Mouse (Mus musculus): ENCODE results near the gene Cacng2. TPM values are rescaled to one million over a fixed set of nuclear protein-coding genes. Genes with fewer than 3 reads are reported as not detected.
"Not testable (repeated sequence)": the region's sequence is repeated elsewhere in the genome, so short reads cannot be mapped to it uniquely, and the experiment has no call there.

The Cacng2 gene
- polyA plus RNA-seq, 1 experiment from 2014 or later, result not detected

DNA sequence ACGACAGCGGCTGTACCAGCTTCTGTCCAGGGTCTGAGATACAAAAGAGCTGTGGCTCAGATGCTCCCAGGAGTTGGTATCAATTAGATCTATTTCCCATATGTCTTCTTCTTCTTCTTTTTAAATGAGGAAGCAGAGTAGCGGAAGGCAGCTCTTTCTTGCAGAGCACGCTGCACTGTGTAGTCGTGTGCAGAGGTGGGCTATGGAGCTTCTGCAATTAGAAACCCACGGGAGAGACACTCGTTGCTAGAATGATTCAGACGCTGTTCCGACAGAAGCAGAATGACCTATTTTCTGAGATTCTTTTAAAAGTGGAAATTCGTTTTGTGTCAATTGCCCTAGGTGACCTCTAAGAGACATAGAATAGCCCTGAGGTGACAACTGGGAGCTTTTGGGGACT lies 69.1 kb downstream of the Cacng2 start:
- DNase-seq (ENCODE audit: low read depth, low spot score), result no peak
- peaks cover 52% of the 10 kb centered on the region for H3K27me3 ChIP-seq
- no peak for TF ChIP-seq CTCF (IDR thresholded peaks at IDR 0.05)
- ChIA-PET CTCF (interaction anchor here (0.6 kb wide), 1 partner anchor 136 kb away, joined by 3 read pairs; no protein-coding TSS in a partner anchor), POLR2A (no interaction called here)
- in situ Hi-C loops (cut with MboI; ENCODE audit: low pct_unique_long_range_greater_than_20kb), result no loop called here
- ATAC-seq, result no peak

DNA sequence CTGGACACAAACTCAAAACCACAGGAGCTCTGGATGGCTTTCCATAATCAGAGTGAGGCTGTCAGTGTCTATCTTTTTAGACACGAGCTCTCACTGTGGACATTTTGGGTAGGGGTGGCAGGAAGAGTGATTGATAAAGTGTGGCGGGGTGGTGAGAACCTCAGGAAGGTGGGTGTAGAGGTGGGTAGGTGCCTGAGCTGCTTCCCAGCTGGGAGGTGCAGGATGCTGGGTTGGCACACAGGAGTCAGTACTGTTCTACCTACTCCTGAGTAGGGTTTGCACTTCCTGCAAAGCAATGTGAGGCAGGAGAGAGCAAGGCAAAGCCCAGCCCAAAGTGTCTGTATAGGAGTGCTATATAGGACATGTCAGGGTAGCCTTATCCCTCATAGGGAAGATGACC lies 69.9 kb downstream of the Cacng2 start:
- in situ Hi-C loops (cut with MboI; ENCODE audit: low pct_unique_long_range_greater_than_20kb), result no loop called here
- H3K27me3 ChIP-seq, result peaks cover 58% of the 10 kb centered on the region
- TF ChIP-seq CTCF (IDR thresholded peaks at IDR 0.05), result no peak
- no peak for DNase-seq (ENCODE audit: low read depth, low spot score)
- ChIA-PET POLR2A (no interaction called here), CTCF (no interaction called here)
- ATAC-seq, result no peak

DNA sequence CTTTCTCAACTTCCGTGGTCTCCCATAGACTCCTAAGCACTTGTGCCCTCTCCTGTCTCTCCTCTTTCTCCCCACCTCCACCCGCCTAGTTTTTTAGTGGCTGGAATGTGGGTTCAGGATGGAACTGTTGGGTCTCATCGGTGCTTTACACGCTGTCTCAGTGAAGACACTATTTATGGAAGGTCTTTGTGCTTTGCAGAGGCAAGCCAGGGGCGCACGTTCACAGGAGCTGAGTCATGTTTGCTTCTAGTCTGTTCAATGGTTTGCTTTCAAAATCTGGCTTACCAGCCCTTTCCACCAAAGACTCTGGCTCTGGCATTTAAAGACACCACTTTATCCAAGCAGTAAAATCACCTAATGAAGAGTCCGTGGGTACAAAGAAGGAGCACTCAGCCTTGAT lies 74.0 kb downstream of the Cacng2 start:
- peaks cover 57% of the 10 kb centered on the region for H3K27me3 ChIP-seq
- DNase-seq (ENCODE audit: low read depth, low spot score) (no peak), ATAC-seq (no peak)
- ChIA-PET CTCF (no interaction called here), POLR2A (no interaction called here)
- in situ Hi-C loops (cut with MboI; ENCODE audit: low pct_unique_long_range_greater_than_20kb), result no loop called here
- TF ChIP-seq CTCF (IDR thresholded peaks at IDR 0.05), result no peak

DNA sequence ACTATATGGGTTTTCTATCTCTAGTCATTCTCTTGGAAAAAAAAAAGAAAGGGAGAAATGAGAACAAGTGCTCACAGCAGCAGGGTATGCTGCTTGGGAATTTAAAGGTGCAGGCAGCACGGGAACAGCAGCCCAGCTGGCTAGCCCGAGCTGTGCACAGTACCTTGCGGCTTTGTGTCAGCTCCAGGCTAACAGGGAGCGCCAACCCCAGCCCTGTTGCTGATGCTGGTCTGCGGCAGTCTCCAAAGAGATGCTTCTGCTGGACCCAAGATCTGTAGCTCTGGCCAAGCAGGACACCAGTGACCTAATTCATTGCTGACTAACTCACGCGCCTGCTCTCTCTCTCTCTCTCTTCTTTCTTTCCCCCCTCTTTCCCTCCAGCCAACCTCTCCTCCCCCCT lies 74.5 kb downstream of the Cacng2 start:
- DNase-seq (ENCODE audit: low read depth, low spot score) (no peak), ATAC-seq (no peak)
- in situ Hi-C loops (cut with MboI; ENCODE audit: low pct_unique_long_range_greater_than_20kb), result no loop called here
- H3K27me3 ChIP-seq, result peaks cover 52% of the 10 kb centered on the region
- CTCF ChIA-PET, result no interaction called here
- POLR2A ChIA-PET, result no interaction called here
- no peak for TF ChIP-seq CTCF (IDR thresholded peaks at IDR 0.05)

DNA sequence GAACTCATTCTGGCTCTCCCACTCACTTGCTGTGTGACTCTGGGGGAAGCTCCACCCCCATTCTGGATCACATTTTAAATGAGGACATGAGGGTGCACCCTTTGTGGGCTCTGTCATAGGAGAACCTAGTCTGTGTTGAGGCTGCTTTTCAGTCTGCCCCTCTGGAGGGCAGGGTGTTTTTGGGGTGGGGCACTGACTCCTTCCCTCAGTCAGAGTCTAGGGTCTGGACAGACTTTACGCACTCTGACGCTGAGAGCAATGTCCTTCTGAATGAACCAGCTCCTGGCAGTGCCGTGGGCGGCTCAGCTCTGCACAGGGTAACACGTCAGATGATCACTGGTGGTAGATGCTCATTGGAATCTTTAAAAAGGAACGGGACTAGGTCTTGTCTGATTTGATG lies 75.0 kb downstream of the Cacng2 start:
- in situ Hi-C loops (cut with MboI; ENCODE audit: low pct_unique_long_range_greater_than_20kb), result no loop called here
- DNase-seq (ENCODE audit: low read depth, low spot score) (no peak), ATAC-seq (no peak)
- CTCF ChIA-PET, result no interaction called here
- POLR2A ChIA-PET, result no interaction called here
- H3K27me3 ChIP-seq, result peaks cover 47% of the 10 kb centered on the region
- TF ChIP-seq CTCF (IDR thresholded peaks at IDR 0.05), result no peak

DNA sequence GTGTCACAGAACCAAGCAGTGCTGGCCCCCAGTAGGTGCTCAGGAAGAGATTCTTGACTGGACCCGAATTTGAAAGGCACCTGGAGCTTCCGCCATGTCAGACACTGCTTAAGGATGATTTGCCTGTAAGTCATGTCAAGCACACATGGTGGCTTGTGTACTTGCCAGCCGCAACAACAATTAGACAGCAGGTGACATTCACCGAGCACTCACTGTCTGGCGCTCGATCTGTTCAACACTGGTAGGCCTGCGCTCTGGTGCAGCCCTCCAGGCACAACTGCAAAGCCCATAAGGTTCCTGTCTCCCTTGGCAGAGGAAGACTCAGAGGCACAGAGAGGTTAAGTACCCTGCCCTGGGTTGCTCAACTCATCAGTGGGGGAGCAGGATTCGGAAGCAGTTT lies 77.1 kb downstream of the Cacng2 start:
- ATAC-seq (no peak), DNase-seq (ENCODE audit: low read depth, low spot score) (no peak)
- TF ChIP-seq CTCF (IDR thresholded peaks at IDR 0.05), result no peak
- ChIA-PET POLR2A (no interaction called here), CTCF (no interaction called here)
- peaks cover 37% of the 10 kb centered on the region for H3K27me3 ChIP-seq
- in situ Hi-C loops (cut with MboI; ENCODE audit: low pct_unique_long_range_greater_than_20kb), result no loop called here

DNA sequence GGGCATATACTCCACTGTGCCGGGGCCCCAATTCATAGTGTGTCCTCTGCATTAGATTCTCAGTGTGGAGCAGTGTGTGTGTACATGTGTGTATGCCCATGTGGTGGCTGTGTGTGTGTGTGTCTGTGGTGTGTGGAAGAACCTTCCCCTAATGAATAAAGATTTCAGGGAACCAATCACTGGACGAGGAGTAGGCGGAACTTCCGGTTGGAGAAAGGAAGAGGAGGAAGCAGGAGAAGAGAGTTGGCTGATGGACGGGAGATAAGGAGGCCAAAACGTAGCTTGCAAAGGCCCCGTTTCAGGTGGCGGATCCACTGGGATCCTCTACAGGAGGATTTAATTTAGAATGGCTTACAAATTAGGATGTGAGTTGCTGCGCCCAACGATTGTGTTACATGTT lies 82.2 kb downstream of the Cacng2 start:
- POLR2A ChIA-PET, result no interaction called here
- DNase-seq (ENCODE audit: low read depth, low spot score) (no peak), ATAC-seq (no peak)
- TF ChIP-seq CTCF (IDR thresholded peaks at IDR 0.05), result no peak
- in situ Hi-C loops (cut with MboI; ENCODE audit: low pct_unique_long_range_greater_than_20kb), result no loop called here
- H3K27me3 ChIP-seq, result peaks cover 26% of the 10 kb centered on the region
- CTCF ChIA-PET, result no interaction called here

DNA sequence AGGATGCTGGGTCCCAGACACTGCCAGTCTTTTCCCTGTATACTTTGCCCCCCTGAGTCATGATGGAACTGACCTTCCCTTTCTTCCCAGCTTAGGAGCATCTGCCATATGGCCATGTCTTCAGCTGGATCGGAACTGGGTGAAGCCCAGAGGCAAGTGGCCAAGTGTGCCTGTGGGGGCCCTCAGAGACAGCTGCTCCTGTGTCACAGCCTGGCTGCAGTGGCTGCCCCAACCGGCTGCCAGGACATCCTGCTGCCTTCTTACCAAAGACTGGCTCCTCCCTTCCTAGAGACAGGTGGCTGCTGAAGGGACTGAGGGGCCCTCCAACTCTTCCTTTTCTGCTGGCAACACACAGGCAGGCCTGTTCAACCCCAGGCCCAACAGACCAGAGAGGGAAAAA lies 83.2 kb downstream of the Cacng2 start:
- ChIA-PET CTCF (no interaction called here), POLR2A (no interaction called here)
- TF ChIP-seq CTCF (IDR thresholded peaks at IDR 0.05), result no peak
- DNase-seq (ENCODE audit: low read depth, low spot score) (no peak), ATAC-seq (no peak)
- peaks cover 19% of the 10 kb centered on the region for H3K27me3 ChIP-seq
- in situ Hi-C loops (cut with MboI; ENCODE audit: low pct_unique_long_range_greater_than_20kb), result no loop called here

DNA sequence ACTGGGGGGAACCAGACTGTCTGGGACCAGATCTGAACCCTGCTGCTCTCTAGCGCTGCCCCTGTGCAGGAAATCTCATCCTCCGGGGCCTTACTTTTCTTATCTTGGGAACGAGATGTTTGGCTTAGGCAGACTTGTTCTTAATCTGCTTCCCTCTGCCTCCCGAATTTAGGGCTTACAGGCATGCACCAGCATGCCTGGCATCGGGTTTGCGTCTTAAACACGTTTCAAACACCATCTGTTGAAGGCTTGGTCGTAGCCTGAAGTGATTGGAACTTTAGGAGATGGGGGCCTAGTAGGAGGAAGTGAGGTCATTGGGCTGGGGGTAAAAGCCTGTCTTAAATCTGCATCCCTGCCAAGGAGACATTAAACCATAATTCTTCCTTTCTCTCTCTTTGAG lies 89.9 kb downstream of the Cacng2 start:
- ATAC-seq (no peak), DNase-seq (ENCODE audit: low read depth, low spot score) (no peak)
- POLR2A ChIA-PET, result no interaction called here
- in situ Hi-C loops (cut with MboI; ENCODE audit: low pct_unique_long_range_greater_than_20kb), result no loop called here
- CTCF ChIA-PET, result no interaction called here
- H3K27me3 ChIP-seq, result peaks cover 20% of the 10 kb centered on the region
- TF ChIP-seq CTCF (IDR thresholded peaks at IDR 0.05), result no peak

DNA sequence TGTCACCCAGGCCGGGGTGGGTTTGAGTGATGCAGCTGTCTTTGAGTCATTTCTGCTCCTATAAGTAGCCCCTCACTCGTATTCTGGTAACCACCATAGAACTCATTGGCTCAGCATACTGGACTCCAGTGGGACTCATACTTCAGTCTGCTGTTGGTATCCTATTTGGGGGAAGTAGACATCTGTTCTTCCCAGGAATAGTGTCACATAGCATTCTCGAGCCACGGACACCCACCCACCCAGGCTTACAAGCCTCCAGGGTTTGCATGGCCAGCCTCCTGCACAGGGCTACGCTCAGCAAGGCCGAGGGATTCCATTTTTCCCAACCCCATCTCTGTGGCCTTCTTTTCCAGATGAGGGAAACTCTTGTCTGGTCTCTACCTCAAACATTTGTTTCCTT lies 93.3 kb downstream of the Cacng2 start:
- ChIA-PET CTCF (no interaction called here), POLR2A (no interaction called here)
- ATAC-seq (no peak), DNase-seq (ENCODE audit: low read depth, low spot score) (no peak)
- TF ChIP-seq CTCF (IDR thresholded peaks at IDR 0.05), result no peak
- in situ Hi-C loops (cut with MboI; ENCODE audit: low pct_unique_long_range_greater_than_20kb), result no loop called here
- peaks cover 38% of the 10 kb centered on the region for H3K27me3 ChIP-seq

DNA sequence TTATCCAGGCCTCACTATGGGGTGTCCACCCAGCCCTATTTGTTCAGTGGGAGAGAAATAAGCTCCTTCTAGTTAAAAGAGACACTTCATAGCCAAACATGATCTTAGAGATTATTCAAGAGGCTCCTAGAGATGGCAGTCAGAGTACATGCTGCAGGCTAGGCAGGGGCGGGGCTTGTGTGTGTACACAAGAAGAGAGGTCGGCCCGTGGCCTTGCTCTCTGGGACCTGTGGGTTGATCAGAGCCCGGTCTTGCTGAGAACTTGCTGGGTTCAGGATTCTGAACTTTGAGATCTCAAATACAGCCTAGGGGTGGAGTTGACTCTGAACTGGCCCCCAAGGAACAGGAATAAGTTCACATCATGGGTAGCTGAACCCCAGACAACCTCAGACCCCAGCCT lies 95.6 kb downstream of the Cacng2 start:
- no peak for TF ChIP-seq CTCF (IDR thresholded peaks at IDR 0.05)
- DNase-seq (ENCODE audit: low read depth, low spot score), result no peak
- CTCF ChIA-PET, result no interaction called here
- ATAC-seq, result no peak
- H3K27me3 ChIP-seq, result peaks cover 36% of the 10 kb centered on the region
- POLR2A ChIA-PET, result no interaction called here
- in situ Hi-C loops (cut with MboI; ENCODE audit: low pct_unique_long_range_greater_than_20kb), result loop anchor here (25.0 kb wide), 1 partner anchor 437 kb away; the partner anchor contains the start of genes Apol10b and Gm36245

DNA sequence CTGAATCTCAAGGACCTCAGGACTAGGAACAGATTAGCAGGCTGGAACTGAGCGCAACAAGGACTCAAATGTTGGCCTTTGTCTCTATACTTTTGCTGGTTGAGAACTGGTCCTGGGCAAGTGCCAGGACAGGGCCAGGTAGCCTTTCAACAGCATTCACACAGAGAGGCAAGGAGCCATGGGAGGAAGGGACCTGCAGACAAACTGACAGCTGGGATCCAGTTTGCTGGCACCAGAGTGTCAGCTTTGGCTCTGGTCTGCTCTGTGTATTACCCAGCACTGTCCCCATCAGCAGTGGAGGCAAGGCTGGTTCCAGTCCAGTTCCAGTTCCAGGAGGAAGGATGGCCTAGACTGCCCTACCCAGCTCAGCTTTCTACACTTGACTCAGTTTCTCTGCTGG lies 105.8 kb downstream of the Cacng2 start:
- DNase-seq (ENCODE audit: low read depth, low spot score) (no peak), ATAC-seq (no peak)
- TF ChIP-seq CTCF (IDR thresholded peaks at IDR 0.05), result no peak
- H3K27me3 ChIP-seq, result peaks cover 37% of the 10 kb centered on the region
- in situ Hi-C loops (cut with MboI; ENCODE audit: low pct_unique_long_range_greater_than_20kb), result loop anchor here (25.0 kb wide), 1 partner anchor 427 kb away; the partner anchor contains the start of genes Apol10b and Gm36245
- ChIA-PET POLR2A (no interaction called here), CTCF (no interaction called here)

DNA sequence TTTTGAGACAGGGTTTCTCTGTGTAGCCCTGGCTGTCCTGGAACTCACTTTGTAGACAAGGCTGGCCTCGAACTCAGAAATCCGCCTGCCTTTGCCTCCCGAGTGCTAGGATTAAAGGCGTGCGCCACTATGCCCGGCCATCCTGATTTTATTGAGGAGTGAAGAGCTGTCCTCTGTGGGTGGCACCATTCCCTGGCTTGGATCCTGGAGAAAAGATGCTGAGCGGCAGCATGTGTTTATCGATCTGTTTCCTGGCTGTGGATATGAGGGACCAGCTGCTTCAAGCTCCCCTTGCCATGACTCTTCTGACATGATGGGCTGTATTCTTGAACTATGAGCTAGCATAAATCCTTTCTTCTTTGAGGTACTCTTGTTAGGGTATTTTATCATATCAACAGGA lies 111.6 kb downstream of the Cacng2 start:
- POLR2A ChIA-PET; ATAC-seq; CTCF ChIA-PET; DNase-seq (ENCODE audit: low read depth, low spot score): not testable (repeated sequence)
- peaks cover 51% of the 10 kb centered on the region for H3K27me3 ChIP-seq
- in situ Hi-C loops (cut with MboI; ENCODE audit: low pct_unique_long_range_greater_than_20kb), result loop anchor here (25.0 kb wide), 1 partner anchor 421 kb away; the partner anchor contains the start of genes Apol10b and Gm36245
